Mouse (Mus musculus): ENCODE measurements around the gene Tnn. TPM values are rescaled to one million over a fixed set of nuclear protein-coding genes. Genes with fewer than 3 reads are reported as not detected.

Gene Tnn
- 0.04 and 0.08 TPM in 2 replicates for polyA plus RNA-seq (2014; fragmentation: Nextera tagmentation; extraction: Ambion mirVana)

GRCm38 (mm10) chr1:160153480-160153879, at the start of gene Tnn:
Gene Tnn (minus strand): TSS chr1:160153580.
- H3K36me3 ChIP-seq (ENCODE audit: control insufficient read depth, insufficient read depth, low read length), result no peaks in the 10 kb centered on the region
- H3K27me3 ChIP-seq (ENCODE audit: control insufficient read depth, insufficient read depth, low read length), result no peaks in the 10 kb centered on the region
- H3K4me2 ChIP-seq (ENCODE audit: low read depth), result no peak within 1 kb of the TSS
- no peak within 1 kb of the TSS for H3K9ac ChIP-seq (ENCODE audit: low read length)
- 81% methylated on average over 8 of the region's 8 CpGs for WGBS
- ATAC-seq (ENCODE audit: insufficient read depth, low FRiP score, low TSS enrichment) (no peak), DNase-seq (ENCODE audit: low spot score) (no peak)
- no peak within 1 kb of the TSS for H3K27ac ChIP-seq (ENCODE audit: low read depth, low read length)
- no peaks in the 10 kb centered on the region for H3K4me1 ChIP-seq (ENCODE audit: control insufficient read depth, insufficient read depth, low read length)
- no peaks in the 10 kb centered on the region for H3K9me3 ChIP-seq (ENCODE audit: control insufficient read depth, low read length)
- no peak within 1 kb of the TSS for H3K4me3 ChIP-seq (ENCODE audit: low read depth, low read length)

GRCm38 (mm10) chr1:160195337-160195663, 41.9 kb upstream of the Tnn start:
- under 1% methylated on average over 13 of the region's 13 CpGs for WGBS
- Histone ChIP-seq H3K9me3 (ENCODE audit: control insufficient read depth, low read length) (no peaks in the 10 kb centered on the region), H3K4me1 (ENCODE audit: control insufficient read depth, insufficient read depth, low read length) (peaks cover 5% of the 10 kb centered on the region; the same call in 1 of the 2 replicates), H3K9ac (ENCODE audit: low read length) (peak overlapping the region; percentile 75), H3K4me3 (ENCODE audit: low read depth, low read length) (peak overlapping the region; percentile 73), H3K27me3 (ENCODE audit: control insufficient read depth, insufficient read depth, low read length) (no peaks in the 10 kb centered on the region), H3K4me2 (ENCODE audit: low read depth) (peak overlapping the region; percentile 58), H3K36me3 (ENCODE audit: control insufficient read depth, insufficient read depth, low read length) (no peaks in the 10 kb centered on the region), H3K27ac (ENCODE audit: low read depth, low read length) (peak overlapping the region; percentile 34; the same call in 1 of the 2 replicates)
- no peak; the same call in 1 of the 2 replicates for ATAC-seq (ENCODE audit: insufficient read depth, low FRiP score, low TSS enrichment)
- DNase-seq (ENCODE audit: low spot score), result no peak

GRCm38 (mm10) chr1:160194529-160195336, 41.4 kb upstream of the Tnn start, which contains the start of gene Mrps14:
Gene Mrps14 (plus strand): TSS chr1:160195215.
- Histone ChIP-seq H3K9me3 (ENCODE audit: control insufficient read depth, low read length) (no peaks in the 10 kb centered on the region), H3K36me3 (ENCODE audit: control insufficient read depth, insufficient read depth, low read length) (no peaks in the 10 kb centered on the region), H3K27me3 (ENCODE audit: control insufficient read depth, insufficient read depth, low read length) (no peaks in the 10 kb centered on the region), H3K9ac (ENCODE audit: low read length) (peak within 1 kb of the TSS; percentile 75), H3K4me1 (ENCODE audit: control insufficient read depth, insufficient read depth, low read length) (peaks cover 5% of the 10 kb centered on the region; the same call in 1 of the 2 replicates), H3K27ac (ENCODE audit: low read depth, low read length) (peak within 1 kb of the TSS; percentile 34; the same call in 1 of the 2 replicates), H3K4me2 (ENCODE audit: low read depth) (peak within 1 kb of the TSS; percentile 58), H3K4me3 (ENCODE audit: low read depth, low read length) (peak within 1 kb of the TSS; percentile 73)
- peak; percentile 97 for DNase-seq (ENCODE audit: low spot score)
- 8% methylated on average over 31 of the region's 31 CpGs for WGBS
- ATAC-seq (ENCODE audit: insufficient read depth, low FRiP score, low TSS enrichment), result peak; percentile 99

GRCm38 (mm10) chr1:160184506-160184905, 31.1 kb upstream of the Tnn start:
- no peak overlapping the region for H3K9ac ChIP-seq (ENCODE audit: low read length)
- H3K4me2 ChIP-seq (ENCODE audit: low read depth), result no peak overlapping the region
- peak; percentile 78 for ATAC-seq (ENCODE audit: insufficient read depth, low FRiP score, low TSS enrichment)
- WGBS, result 26% methylated on average over 5 of the region's 5 CpGs
- H3K27me3 ChIP-seq (ENCODE audit: control insufficient read depth, insufficient read depth, low read length), result no peaks in the 10 kb centered on the region
- no peak overlapping the region for H3K27ac ChIP-seq (ENCODE audit: low read depth, low read length)
- H3K36me3 ChIP-seq (ENCODE audit: control insufficient read depth, insufficient read depth, low read length), result no peaks in the 10 kb centered on the region
- no peaks in the 10 kb centered on the region for H3K9me3 ChIP-seq (ENCODE audit: control insufficient read depth, low read length)
- DNase-seq (ENCODE audit: low spot score), result peak; percentile 76
- no peak overlapping the region for H3K4me3 ChIP-seq (ENCODE audit: low read depth, low read length)
- H3K4me1 ChIP-seq (ENCODE audit: control insufficient read depth, insufficient read depth, low read length), result peaks cover 3% of the 10 kb centered on the region; the same call in 1 of the 2 replicates

- Histone ChIP-seq H3K9me3 (ENCODE audit: control insufficient read depth, low read length) (no peaks in the 10 kb centered on the region), H3K4me1 (ENCODE audit: control insufficient read depth, insufficient read depth, low read length) (peaks cover 3% of the 10 kb centered on the region; the same call in 1 of the 2 replicates), H3K27ac (ENCODE audit: low read depth, low read length) (no peak overlapping the region), H3K36me3 (ENCODE audit: control insufficient read depth, insufficient read depth, low read length) (no peaks in the 10 kb centered on the region), H3K27me3 (ENCODE audit: control insufficient read depth, insufficient read depth, low read length) (no peaks in the 10 kb centered on the region), H3K4me2 (ENCODE audit: low read depth) (no peak overlapping the region), H3K4me3 (ENCODE audit: low read depth, low read length) (no peak overlapping the region), H3K9ac (ENCODE audit: low read length) (no peak overlapping the region)
- ATAC-seq (ENCODE audit: insufficient read depth, low FRiP score, low TSS enrichment) (no peak), DNase-seq (ENCODE audit: low spot score) (no peak)
- WGBS, result 78% methylated on average over 4 of the region's 4 CpGs
Observed at GRCm38 (mm10) chr1:160181216-160181615, 27.8 kb upstream of the Tnn start.

GRCm38 (mm10) chr1:160176903-160177302, 23.5 kb upstream of the Tnn start:
- H3K36me3 ChIP-seq (ENCODE audit: control insufficient read depth, insufficient read depth, low read length), result no peaks in the 10 kb centered on the region
- no peak for ATAC-seq (ENCODE audit: insufficient read depth, low FRiP score, low TSS enrichment)
- H3K9me3 ChIP-seq (ENCODE audit: control insufficient read depth, low read length), result no peaks in the 10 kb centered on the region
- no peak overlapping the region for H3K4me2 ChIP-seq (ENCODE audit: low read depth)
- H3K4me3 ChIP-seq (ENCODE audit: low read depth, low read length), result no peak overlapping the region
- H3K27ac ChIP-seq (ENCODE audit: low read depth, low read length), result no peak overlapping the region
- WGBS, result 80% methylated on average over 8 of the region's 8 CpGs
- H3K9ac ChIP-seq (ENCODE audit: low read length), result no peak overlapping the region
- no peak for DNase-seq (ENCODE audit: low spot score)
- H3K4me1 ChIP-seq (ENCODE audit: control insufficient read depth, insufficient read depth, low read length), result no peaks in the 10 kb centered on the region
- no peaks in the 10 kb centered on the region for H3K27me3 ChIP-seq (ENCODE audit: control insufficient read depth, insufficient read depth, low read length)

- Histone ChIP-seq H3K4me1 (ENCODE audit: control insufficient read depth, insufficient read depth, low read length) (no peaks in the 10 kb centered on the region), H3K27ac (ENCODE audit: low read depth, low read length) (no peak overlapping the region), H3K4me3 (ENCODE audit: low read depth, low read length) (no peak overlapping the region), H3K9ac (ENCODE audit: low read length) (no peak overlapping the region), H3K9me3 (ENCODE audit: control insufficient read depth, low read length) (no peaks in the 10 kb centered on the region), H3K27me3 (ENCODE audit: control insufficient read depth, insufficient read depth, low read length) (no peaks in the 10 kb centered on the region), H3K4me2 (ENCODE audit: low read depth) (no peak overlapping the region), H3K36me3 (ENCODE audit: control insufficient read depth, insufficient read depth, low read length) (no peaks in the 10 kb centered on the region)
- DNase-seq (ENCODE audit: low spot score), result no peak
- WGBS, result 52% methylated on average over 3 of the region's 5 CpGs
- no peak for ATAC-seq (ENCODE audit: insufficient read depth, low FRiP score, low TSS enrichment)
Observed at GRCm38 (mm10) chr1:160166600-160166999, 13.2 kb upstream of the Tnn start.

GRCm38 (mm10) chr1:160158190-160158589, 4.8 kb upstream of the Tnn start:
- Histone ChIP-seq H3K9me3 (ENCODE audit: control insufficient read depth, low read length) (no peaks in the 10 kb centered on the region), H3K4me1 (ENCODE audit: control insufficient read depth, insufficient read depth, low read length) (no peaks in the 10 kb centered on the region), H3K36me3 (ENCODE audit: control insufficient read depth, insufficient read depth, low read length) (no peaks in the 10 kb centered on the region), H3K4me3 (ENCODE audit: low read depth, low read length) (no peak overlapping the region), H3K27me3 (ENCODE audit: control insufficient read depth, insufficient read depth, low read length) (no peaks in the 10 kb centered on the region), H3K9ac (ENCODE audit: low read length) (no peak overlapping the region), H3K27ac (ENCODE audit: low read depth, low read length) (no peak overlapping the region), H3K4me2 (ENCODE audit: low read depth) (no peak overlapping the region)
- WGBS, result 95% methylated on average over 2 of the region's 2 CpGs
- DNase-seq (ENCODE audit: low spot score), result no peak
- no peak for ATAC-seq (ENCODE audit: insufficient read depth, low FRiP score, low TSS enrichment)

GRCm38 (mm10) chr1:160150726-160151125, 2.7 kb downstream of the Tnn start:
- no peak overlapping the region for H3K27ac ChIP-seq (ENCODE audit: low read depth, low read length)
- H3K27me3 ChIP-seq (ENCODE audit: control insufficient read depth, insufficient read depth, low read length), result no peaks in the 10 kb centered on the region
- ATAC-seq (ENCODE audit: insufficient read depth, low FRiP score, low TSS enrichment), result no peak
- H3K4me3 ChIP-seq (ENCODE audit: low read depth, low read length), result no peak overlapping the region
- H3K4me2 ChIP-seq (ENCODE audit: low read depth), result no peak overlapping the region
- no peak overlapping the region for H3K9ac ChIP-seq (ENCODE audit: low read length)
- no peaks in the 10 kb centered on the region for H3K36me3 ChIP-seq (ENCODE audit: control insufficient read depth, insufficient read depth, low read length)
- WGBS, result 77% methylated on average over 3 of the region's 3 CpGs
- no peaks in the 10 kb centered on the region for H3K9me3 ChIP-seq (ENCODE audit: control insufficient read depth, low read length)
- H3K4me1 ChIP-seq (ENCODE audit: control insufficient read depth, insufficient read depth, low read length), result no peaks in the 10 kb centered on the region
- DNase-seq (ENCODE audit: low spot score), result no peak
